Mouse (Mus musculus): ENCODE results near the gene Lrr1.
"Not testable (repeated sequence)": the region's sequence is repeated elsewhere in the genome, so short reads cannot be mapped to it uniquely, and the experiment has no call there.

The Lrr1 gene

DNA sequence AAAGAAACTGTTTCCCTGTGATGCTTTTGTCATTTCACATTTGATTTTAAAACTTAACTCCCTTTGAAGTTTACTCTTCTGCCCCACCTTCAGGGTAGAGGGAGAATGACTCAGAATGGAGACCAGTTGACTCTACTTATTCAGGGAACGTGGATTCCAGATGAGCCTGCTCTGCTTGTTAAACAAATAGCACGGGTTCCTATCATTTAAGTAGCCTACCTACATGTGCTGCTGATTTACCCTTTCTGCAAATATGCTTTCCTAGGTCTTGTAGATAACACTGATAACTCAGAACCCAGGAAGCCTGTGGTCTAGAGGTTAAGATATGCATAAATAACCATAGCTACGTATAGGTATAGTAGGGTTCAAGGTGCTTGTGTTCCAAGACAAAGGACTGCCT is 3.7 kb upstream of the Lrr1 start:
- DNase-seq (ENCODE audit: low spot score) = peak; percentile 22

- not testable (repeated sequence) for DNase-seq (ENCODE audit: low spot score)
These were observed 1.6 kb upstream of the Lrr1 start for GRCm38 (mm10) chr12:69166861-69167581.

- DNase-seq (ENCODE audit: low spot score) = no peak
These were observed 756 bp upstream of the Lrr1 start for GRCm38 (mm10) chr12:69167656-69168460.

GRCm38 (mm10) chr12:69171307-69171706 is 2.7 kb downstream of the Lrr1 start:
- no peak for DNase-seq (ENCODE audit: low spot score)

- DNase-seq (ENCODE audit: low spot score) = no peak
These were observed 7.4 kb downstream of the Lrr1 start for GRCm38 (mm10) chr12:69175975-69176374.

DNA sequence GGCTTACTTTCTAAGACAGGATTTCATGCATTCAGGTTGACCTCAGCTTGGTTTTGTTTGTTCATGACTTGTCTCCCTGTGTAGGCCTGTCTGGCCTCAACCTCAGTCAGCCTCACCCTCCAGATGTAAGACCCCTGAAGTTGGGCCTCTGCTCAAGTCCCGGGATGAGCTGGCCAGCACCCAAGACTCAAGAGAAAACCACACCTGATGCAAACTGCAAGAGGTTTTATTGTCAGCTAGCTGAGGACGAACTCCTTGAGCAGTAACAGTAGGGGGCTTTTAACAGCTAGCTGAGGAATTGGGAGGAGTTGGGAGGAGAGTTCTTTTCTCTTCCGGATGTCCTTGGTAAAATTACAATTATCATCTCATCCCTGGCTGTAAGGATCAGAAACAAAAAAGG is 8.9 kb downstream of the Lrr1 start:
- DNase-seq (ENCODE audit: low spot score) = no peak

DNA sequence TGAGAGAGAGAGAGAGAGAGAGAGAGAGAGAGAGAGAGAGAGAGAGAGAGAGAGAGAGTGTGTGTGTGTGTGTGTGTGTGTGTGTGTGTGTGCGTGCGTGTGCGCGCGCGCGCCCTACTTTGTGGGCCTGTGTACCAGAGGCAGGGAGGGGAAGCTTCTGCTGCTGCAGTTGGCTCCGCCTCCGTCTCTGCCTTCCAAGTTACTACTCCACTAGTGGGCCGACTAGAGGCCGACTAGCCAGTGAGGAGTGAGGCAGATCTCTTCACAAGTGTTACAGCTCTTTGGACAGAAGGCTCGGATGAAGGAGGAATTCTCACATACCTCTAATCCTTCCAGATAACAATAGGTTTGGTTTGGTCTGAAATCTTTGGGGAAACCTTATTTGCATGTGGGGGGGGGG is 10.8 kb downstream of the Lrr1 start:
- no peak for DNase-seq (ENCODE audit: low spot score)

- no peak for DNase-seq (ENCODE audit: low spot score)
These were observed 13.2 kb downstream of the Lrr1 start for GRCm38 (mm10) chr12:69181800-69182199.

DNA sequence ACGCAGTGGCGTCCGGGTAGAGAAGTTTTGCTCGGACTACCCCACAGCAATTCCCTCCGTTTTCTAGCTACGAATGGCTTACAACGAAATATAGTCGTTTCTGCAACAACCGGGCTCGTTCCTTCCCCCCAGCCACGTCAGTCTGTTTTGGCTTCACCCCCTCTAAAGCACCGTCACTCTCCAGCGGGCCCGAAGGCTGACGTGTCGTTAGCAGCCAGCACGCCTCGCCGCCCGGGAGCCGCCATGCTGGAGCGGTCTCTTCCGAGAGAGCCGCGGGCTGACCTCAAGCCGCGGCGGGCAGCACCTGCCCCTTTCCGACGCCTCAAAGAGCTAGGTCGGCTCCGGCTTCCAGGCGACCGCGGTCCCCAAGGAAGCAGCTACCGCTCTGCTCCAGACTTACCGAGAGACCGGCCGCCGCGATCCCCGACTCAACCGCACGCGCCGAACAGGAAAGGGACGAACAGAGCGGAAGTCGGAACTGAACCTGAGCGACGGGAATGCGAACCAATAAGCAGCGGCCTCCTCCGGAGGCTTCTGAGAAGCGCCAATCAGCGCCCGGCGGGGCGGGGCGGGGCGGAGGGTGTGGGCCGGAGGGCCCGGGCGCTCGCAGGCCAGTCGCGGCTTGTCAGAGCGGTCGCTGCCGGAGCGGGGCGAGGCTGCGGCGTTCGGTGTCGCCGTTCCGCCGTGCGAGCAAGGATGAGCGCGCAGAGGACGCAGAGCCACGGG is 15.1 kb downstream of the Lrr1 start, which contains the start of the genes Rpl36al and Mgat2:
Gene Rpl36al (minus strand): TSS at position 501 of the 726 bp plus-strand sequence.
Gene Mgat2 (plus strand): TSS at position 575 of the 726 bp plus-strand sequence.
- DNase-seq (ENCODE audit: low spot score) = peak; percentile 100

DNA sequence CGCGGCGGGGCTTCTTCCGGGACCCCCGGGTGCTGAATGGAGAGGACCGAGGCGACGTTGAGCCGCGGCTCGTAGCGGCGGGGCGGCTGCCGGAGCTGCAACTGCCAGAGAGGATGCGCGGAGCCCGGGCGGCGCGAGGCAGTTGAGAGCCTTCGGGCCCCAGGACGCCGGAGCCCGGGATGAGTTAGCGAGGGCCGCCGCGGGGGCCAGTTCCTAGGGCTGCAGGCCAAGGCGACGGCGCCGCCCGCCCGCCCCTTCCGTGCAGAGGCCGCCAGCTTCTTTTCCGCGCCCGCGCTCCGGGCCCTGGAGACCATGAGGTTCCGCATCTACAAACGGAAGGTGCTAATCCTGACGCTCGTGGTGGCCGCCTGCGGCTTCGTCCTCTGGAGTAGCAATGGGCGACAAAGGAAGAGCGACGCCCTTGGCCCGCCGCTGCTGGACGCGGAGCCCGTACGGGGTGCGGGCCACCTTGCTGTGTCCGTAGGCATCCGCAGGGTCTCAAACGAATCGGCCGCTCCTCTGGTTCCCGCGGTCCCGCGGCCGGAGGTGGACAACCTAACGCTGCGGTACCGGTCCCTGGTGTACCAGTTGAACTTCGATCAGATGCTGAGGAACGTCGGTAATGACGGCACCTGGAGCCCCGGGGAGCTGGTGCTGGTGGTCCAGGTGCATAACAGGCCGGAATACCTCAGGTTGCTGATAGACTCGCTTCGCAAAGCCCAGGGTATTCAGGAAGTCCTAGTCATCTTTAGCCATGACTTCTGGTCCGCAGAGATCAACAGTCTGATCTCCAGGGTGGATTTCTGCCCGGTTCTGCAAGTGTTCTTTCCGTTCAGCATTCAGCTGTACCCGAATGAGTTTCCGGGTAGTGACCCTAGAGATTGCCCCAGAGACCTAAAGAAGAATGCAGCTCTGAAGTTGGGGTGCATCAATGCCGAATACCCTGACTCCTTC is 16.0 kb downstream of the Lrr1 start:
- DNase-seq (ENCODE audit: low spot score) = peak; percentile 56

DNA sequence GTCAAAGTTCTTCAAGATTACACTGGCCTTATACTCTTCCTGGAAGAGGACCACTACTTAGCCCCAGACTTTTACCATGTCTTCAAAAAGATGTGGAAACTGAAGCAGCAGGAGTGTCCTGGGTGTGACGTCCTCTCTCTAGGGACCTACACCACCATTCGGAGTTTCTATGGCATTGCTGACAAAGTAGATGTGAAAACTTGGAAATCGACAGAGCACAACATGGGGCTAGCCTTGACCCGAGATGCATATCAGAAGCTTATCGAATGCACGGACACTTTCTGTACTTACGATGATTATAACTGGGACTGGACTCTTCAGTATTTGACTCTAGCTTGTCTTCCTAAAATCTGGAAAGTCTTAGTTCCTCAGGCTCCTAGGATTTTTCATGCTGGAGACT is 16.8 kb downstream of the Lrr1 start:
- no peak for DNase-seq (ENCODE audit: low spot score)

- no peak for DNase-seq (ENCODE audit: low spot score)
These were observed 18.3 kb downstream of the Lrr1 start for GRCm38 (mm10) chr12:69186811-69187471.

DNA sequence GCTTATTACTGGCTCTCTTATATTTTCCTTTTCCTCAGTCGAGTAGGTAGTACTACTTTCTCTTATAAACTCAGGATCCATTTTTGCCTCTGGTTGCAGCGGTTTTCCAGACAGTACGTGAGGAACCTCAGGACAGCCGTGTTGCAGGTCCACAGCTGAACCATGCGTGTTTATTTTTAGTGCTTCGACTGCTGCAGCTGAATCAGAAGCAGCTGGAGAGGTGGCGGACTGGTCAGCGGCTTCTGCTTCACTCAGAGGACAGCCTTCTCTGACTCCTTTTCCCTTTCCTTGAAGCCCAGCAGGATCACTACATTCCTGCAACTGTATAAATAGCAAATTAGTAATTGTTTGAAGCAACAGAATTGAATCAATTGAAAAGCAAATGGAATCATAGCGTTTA is 21.5 kb downstream of the Lrr1 start:
- DNase-seq (ENCODE audit: low spot score) = no peak

GRCm38 (mm10) chr12:69190522-69190921 is 21.9 kb downstream of the Lrr1 start:
- no peak for DNase-seq (ENCODE audit: low spot score)

DNA sequence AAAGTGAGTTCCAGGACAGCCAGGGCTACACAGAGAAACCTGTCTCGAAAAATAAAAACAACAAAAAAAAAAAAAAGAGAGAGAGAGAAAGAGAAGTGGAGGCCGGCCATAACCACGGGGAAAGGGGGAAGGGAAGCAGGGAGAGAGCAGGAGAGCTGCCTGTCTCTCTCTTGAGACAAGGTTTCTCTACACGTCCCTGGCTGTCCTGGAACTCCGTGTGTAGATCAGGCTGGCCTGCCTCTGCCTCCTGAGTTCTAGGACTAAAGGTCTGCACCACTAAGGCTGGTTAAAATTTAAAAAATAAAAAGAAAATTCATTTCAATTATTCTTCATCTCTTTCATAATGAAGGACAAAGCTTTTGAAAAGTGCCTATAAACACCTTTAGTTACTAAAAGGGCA is 22.8 kb downstream of the Lrr1 start:
- DNase-seq (ENCODE audit: low spot score) = no peak

- no peak for DNase-seq (ENCODE audit: low spot score)
These were observed 24.0 kb downstream of the Lrr1 start for GRCm38 (mm10) chr12:69192637-69193036.

- DNase-seq (ENCODE audit: low spot score) = peak; percentile 67
These were observed 28.1 kb downstream of the Lrr1 start, which contains the start of gene Gm49383 for GRCm38 (mm10) chr12:69196444-69197377. Gm49383 (minus strand) TSS chr12:69197104.

DNA sequence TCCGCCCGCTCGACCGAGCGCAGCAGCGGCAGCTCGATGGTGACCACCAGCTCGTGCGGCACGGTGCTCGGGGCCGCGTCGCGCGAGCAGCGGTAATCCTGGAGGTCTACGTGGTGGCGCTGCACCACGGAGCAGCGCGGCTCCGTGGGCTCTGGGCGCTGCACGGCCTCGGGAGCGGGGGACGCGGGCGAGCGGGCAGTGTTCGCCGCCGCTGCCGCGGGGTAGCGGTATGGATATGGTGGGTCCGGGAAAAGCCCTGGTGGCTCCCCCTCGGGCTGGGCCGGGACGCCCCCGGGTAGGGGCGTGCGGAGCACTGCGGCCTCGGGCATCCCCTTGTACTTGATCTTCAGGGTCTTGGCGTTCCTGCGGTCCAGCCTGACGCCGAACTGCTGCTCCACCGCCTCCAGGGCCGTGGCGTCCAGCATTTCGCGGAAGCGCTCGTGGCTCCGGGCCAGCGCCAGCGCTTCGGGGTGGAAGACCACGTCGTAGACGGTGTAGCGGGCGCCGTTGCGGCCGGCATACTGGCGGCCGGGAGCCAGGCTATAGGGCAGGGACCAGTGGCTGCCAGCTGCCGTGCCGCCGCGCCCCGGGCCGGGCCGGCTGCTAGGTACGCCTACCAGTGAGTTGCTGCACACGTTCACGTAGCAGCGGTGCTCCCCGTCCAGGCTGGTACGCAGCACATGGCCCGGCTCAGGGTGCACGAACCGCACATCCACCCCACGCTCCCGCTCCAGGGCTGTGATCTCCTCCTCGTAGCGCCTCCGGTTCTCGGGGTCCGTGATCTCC is 29.0 kb downstream of the Lrr1 start:
- DNase-seq (ENCODE audit: low spot score) = peak; percentile 63

DNA sequence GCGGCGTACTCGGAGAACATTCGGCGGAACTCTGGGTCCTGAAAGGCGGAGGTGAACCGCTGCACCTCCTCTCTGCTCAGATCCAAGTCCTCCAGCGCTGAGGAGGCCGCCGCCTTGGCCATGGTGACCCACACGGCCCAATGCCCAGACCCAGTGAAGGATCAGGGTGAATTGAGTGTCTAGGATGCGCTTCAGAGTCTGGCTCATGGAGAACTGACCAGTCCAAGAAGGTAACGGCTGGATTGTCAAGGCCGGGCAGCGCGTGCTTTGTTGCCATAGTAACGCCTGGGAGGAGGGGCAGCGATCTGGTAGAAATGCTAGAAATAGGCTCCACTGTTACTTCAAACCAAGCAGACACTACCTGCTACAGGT is 29.5 kb downstream of the Lrr1 start, which contains the start of gene Dnaaf2:
Gene Dnaaf2 (minus strand): TSS at position 266 of the 372 bp plus-strand sequence.
- peak; percentile 72 for DNase-seq (ENCODE audit: low spot score)

Measured in urinary bladder, postnatal 14 days (tissue).